16 mouse cellular contexts compared by ENCODE assay signal in the genomic region with DNA sequence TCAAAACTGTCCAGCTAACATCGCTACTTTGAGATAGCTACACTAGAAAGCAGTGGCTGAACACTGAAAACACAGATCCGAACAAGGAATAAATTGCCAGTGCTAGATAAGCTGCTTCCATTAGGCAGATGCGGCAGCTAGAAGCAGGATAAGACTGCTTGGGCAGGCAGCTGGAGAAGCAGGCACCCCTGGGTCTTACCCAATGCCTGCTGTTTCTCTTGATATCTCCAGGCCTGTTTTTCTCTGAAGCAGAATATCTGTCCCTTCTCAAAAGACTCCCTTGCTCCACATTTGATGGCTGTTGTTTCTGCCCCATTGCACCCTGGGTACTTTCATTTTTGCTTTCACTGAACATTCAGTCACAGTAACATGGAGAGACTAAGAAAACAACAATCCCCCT. TPM values are rescaled to one million over a fixed set of nuclear protein-coding genes. Genes with fewer than 3 reads are reported as not detected.
DNase-seq lines count a peak whose midpoint lies in the region; ATAC-seq and TF ChIP-seq lines count a peak whose summit lies in the region.
"Had no signal": no experiment of that assay in that cellular context is flagged by ENCODE, and none has a peak within 500 bp of the region (broad histone marks: within the 10 kb centered on the region; RNA-seq: fewer than 3 reads in every experiment).

No protein-coding gene starts in this region.

- TF ChIP-seq CTCF in G1E (IDR thresholded peaks at IDR 0.05; ENCODE audit: low read depth, low read length), result no peak

- H3K9ac ChIP-seq in hindbrain, embryonic 13.5 days, result 0 out of 2 replicates have a peak overlapping the region, but pooled peaks have one; percentile 1
- no peak overlapping the region for H3K9ac ChIP-seq in hindbrain, embryonic 11.5 days (ENCODE audit: low read depth, low read length)
- H3K9ac ChIP-seq in liver, embryonic 16.5 days (ENCODE audit: low read depth, low read length), result no peak overlapping the region
- H3K9ac ChIP-seq: lung, embryonic 14.5 days had no signal

- no peak overlapping the region for H3K4me2 ChIP-seq in hindbrain, embryonic 13.5 days
- H3K4me2 ChIP-seq in hindbrain, embryonic 11.5 days (replicated peaks; ENCODE audit: low read depth, low read length), result no peak overlapping the region
- H3K4me2 ChIP-seq in liver, embryonic 16.5 days (ENCODE audit: low read depth, low read length), result peak overlapping the region; percentile 19
- H3K4me2 ChIP-seq: lung, embryonic 14.5 days had no signal

- ATAC-seq in hindbrain, embryonic 13.5 days (ENCODE audit: low FRiP score), result no peak
- no peak for ATAC-seq in hindbrain, embryonic 11.5 days (ENCODE audit: low FRiP score)
- ATAC-seq in G1E (ENCODE audit: extremely low read depth, insufficient number of reproducible peaks, low FRiP score, poor library complexity, severe bottlenecking), result peak; percentile 35
- ATAC-seq in common myeloid progenitor, adult 5-6 weeks (replicated peaks; ENCODE audit: low read depth, poor library complexity, severe bottlenecking), result peak; percentile 44
- ATAC-seq in liver, embryonic 16.5 days (ENCODE audit: low read depth), result peak; percentile 89
- ATAC-seq: activated CD4-positive, CD25-positive, alpha-beta regulatory T cell, adult 4 months had no signal

- no peaks in the 10 kb centered on the region for H3K9me3 ChIP-seq in hindbrain, embryonic 13.5 days
- no peaks in the 10 kb centered on the region for H3K9me3 ChIP-seq in hindbrain, embryonic 11.5 days (ENCODE audit: control insufficient read depth, low read length)
- peaks cover 6% of the 10 kb centered on the region for H3K9me3 ChIP-seq in G1E (replicated peaks)
- H3K9me3 ChIP-seq in liver, embryonic 16.5 days (replicated peaks; ENCODE audit: control insufficient read depth, low read length), result no peaks in the 10 kb centered on the region
- H3K9me3 ChIP-seq: embryonic facial prominence, embryonic 10.5 days; forebrain, embryonic 10.5 days had no signal

- H3K4me3 ChIP-seq in hindbrain, embryonic 13.5 days, result no peak overlapping the region
- H3K4me3 ChIP-seq in hindbrain, embryonic 11.5 days (ENCODE audit: low read depth, low read length), result no peak overlapping the region
- H3K4me3 ChIP-seq in G1E (ENCODE audit: low read depth, low read length), result peak overlapping the region; percentile 52; the same call in 1 of the 2 replicates
- peak overlapping the region; percentile 10 for H3K4me3 ChIP-seq in liver, embryonic 16.5 days (ENCODE audit: low read depth, low read length)
- H3K4me3 ChIP-seq: embryonic facial prominence, embryonic 10.5 days; forebrain, embryonic 10.5 days had no signal

- WGBS in hindbrain, embryonic 13.5 days, result 81% methylated on average over 3 of the region's 3 CpGs
- WGBS in hindbrain, embryonic 11.5 days, result 81% methylated on average over 3 of the region's 3 CpGs
- 14% methylated on average over 3 of the region's 3 CpGs for WGBS in liver, embryonic 16.5 days (ENCODE audit: insufficient replicate concordance)

- no peaks in the 10 kb centered on the region for H3K36me3 ChIP-seq in hindbrain, embryonic 13.5 days
- no peaks in the 10 kb centered on the region for H3K36me3 ChIP-seq in hindbrain, embryonic 11.5 days (ENCODE audit: control insufficient read depth, insufficient read depth, low read length)
- no peaks in the 10 kb centered on the region for H3K36me3 ChIP-seq in G1E (replicated peaks)
- no peaks in the 10 kb centered on the region for H3K36me3 ChIP-seq in liver, embryonic 16.5 days (ENCODE audit: control insufficient read depth, insufficient read depth)
- H3K36me3 ChIP-seq: embryonic facial prominence, embryonic 10.5 days; forebrain, embryonic 10.5 days had no signal

- no peak for DNase-seq in hindbrain, embryonic 11.5 days (ENCODE audit: low spot score)
- DNase-seq in G1E (ENCODE audit: low spot score), result peak; percentile 21
- DNase-seq in kidney, adult 8-10 months, result no peak
- no peak for DNase-seq in kidney, postnatal 4 days
- DNase-seq: cerebellum, adult 8-10 months; heart, postnatal 10 days; lung, embryonic 14.5 days; right cerebral cortex, postnatal 25 days; thymus, postnatal 25 days had no signal

- H3K4me1 ChIP-seq in hindbrain, embryonic 13.5 days (replicated peaks), result peaks cover 12% of the 10 kb centered on the region
- no peaks in the 10 kb centered on the region; the same call in 1 of the 2 replicates for H3K4me1 ChIP-seq in hindbrain, embryonic 11.5 days (replicated peaks; ENCODE audit: control insufficient read depth, insufficient read depth, low read length)
- H3K4me1 ChIP-seq in G1E (ENCODE audit: insufficient read depth, low read depth, low read length), result peaks cover 33% of the 10 kb centered on the region
- peaks cover 19% of the 10 kb centered on the region for H3K4me1 ChIP-seq in liver, embryonic 16.5 days (ENCODE audit: control insufficient read depth, low read depth, low read length)

- H3K27ac ChIP-seq in hindbrain, embryonic 13.5 days, result no peak overlapping the region
- H3K27ac ChIP-seq in hindbrain, embryonic 11.5 days (ENCODE audit: low read depth, low read length), result no peak overlapping the region
- peak overlapping the region; percentile 65 for H3K27ac ChIP-seq in liver, embryonic 16.5 days (ENCODE audit: low read length)
- H3K27ac ChIP-seq: embryonic facial prominence, embryonic 10.5 days; forebrain, embryonic 10.5 days; kidney, postnatal 0 days had no signal

- no peaks in the 10 kb centered on the region for H3K27me3 ChIP-seq in hindbrain, embryonic 13.5 days
- no peaks in the 10 kb centered on the region for H3K27me3 ChIP-seq in hindbrain, embryonic 11.5 days (ENCODE audit: control insufficient read depth, insufficient read depth, low read length)
- H3K27me3 ChIP-seq in G1E (ENCODE audit: insufficient read depth, low read length), result no peaks in the 10 kb centered on the region
- no peaks in the 10 kb centered on the region for H3K27me3 ChIP-seq in liver, embryonic 16.5 days (ENCODE audit: control insufficient read depth, insufficient read depth, low read depth, low read length)

RNA-seq across cellular contexts. Expression of a gene that starts 22.9 kb away (rescaled TPM):
- 1,972 and 2,142 TPM in 2 replicates for polyA plus RNA-seq in hindbrain, embryonic 13.5 days (2015; fragmentation: Nextera tagmentation; extraction: Ambion mirVana)
- polyA plus RNA-seq in hindbrain, embryonic 11.5 days (2014; fragmentation: Nextera tagmentation; extraction: Ambion mirVana), result 422 and 447 TPM in 2 replicates
- total RNA-seq in G1E (2014; fragmentation: Nextera tagmentation) (2.5 and 4.4 TPM in 2 replicates), G1E (2017) (63.8 and 86.5 TPM in 2 replicates)
- 8.5 and 16.7 TPM in 2 replicates for polyA plus RNA-seq in G1E (2012)
- 8.1 and 15.1 TPM in 2 replicates for total RNA-seq in common myeloid progenitor, adult 5-6 weeks (2017)
- polyA plus RNA-seq in liver, embryonic 16.5 days (2015; fragmentation: Nextera tagmentation; extraction: Ambion mirVana), result 66.2 and 68.2 TPM in 2 replicates

RNA-seq across cellular contexts. Expression of a gene that starts 29.5 kb away (rescaled TPM):
- 795 and 852 TPM in 2 replicates for polyA plus RNA-seq in hindbrain, embryonic 13.5 days (2015; fragmentation: Nextera tagmentation; extraction: Ambion mirVana)
- 318 and 341 TPM in 2 replicates for polyA plus RNA-seq in hindbrain, embryonic 11.5 days (2014; fragmentation: Nextera tagmentation; extraction: Ambion mirVana)
- 3.5 and 4.0 TPM in 2 replicates for total RNA-seq in G1E (2014; fragmentation: Nextera tagmentation)
- total RNA-seq in G1E (2017), result 9.7 and 15.9 TPM in 2 replicates
- polyA plus RNA-seq in G1E (2012), result 2.6 and 3.8 TPM in 2 replicates
- total RNA-seq in common myeloid progenitor, adult 5-6 weeks (2017), result not detected in 2 replicates
- polyA plus RNA-seq in liver, embryonic 16.5 days (2015; fragmentation: Nextera tagmentation; extraction: Ambion mirVana), result 0.68 and 1.0 TPM in 2 replicates

Comparison
In these comparisons a context has a peak if more than half of its experiments do, and no peak if none do; other contexts are left out.
1. ATAC-seq: peak in G1E (single experiment), common myeloid progenitor, adult 5-6 weeks (single experiment) and liver, embryonic 16.5 days (single experiment); none in hindbrain, embryonic 13.5 days (single experiment) and hindbrain, embryonic 11.5 days (single experiment).
2. H3K4me3 ChIP-seq: peak in G1E (single experiment) and liver, embryonic 16.5 days (single experiment); none in hindbrain, embryonic 13.5 days (single experiment) and hindbrain, embryonic 11.5 days (single experiment).
3. RNA of a gene that starts 29.5 kb away (polyA plus RNA-seq): 795 to 852 TPM in hindbrain, embryonic 13.5 days and 318 to 341 TPM in hindbrain, embryonic 11.5 days; 2.6 to 3.8 TPM in G1E and 0.68 to 1.0 TPM in liver, embryonic 16.5 days; every median in the first group is over 10 times any median in the second.